Mouse (Mus musculus) adrenal gland, adult 2 months (tissue): ENCODE data around the gene Patz1. TPM values are rescaled to one million over a fixed set of nuclear protein-coding genes. Genes with fewer than 3 reads are reported as not detected.
A peak's percentile ranks its signal among the peaks of the same experiment; 100 is the strongest.

Source experiments
- DNase-seq: peaks from one replicate; pipeline ENCODE4 v3.0.0; 2021
- polyA plus RNA-seq: library from polyadenylated mRNA; depleted of rRNA; stranded (reverse); fragments of >200 nt; gene quantifications from 2 replicates; pipeline ENCODE4 v1.2.3, GENCODE M21; 2012
- total RNA-seq, 2 experiments: library from RNA; stranded (reverse); gene quantifications; 2 replicates each; pipeline ENCODE4 v1.2.3; 2021

Patz1 gene
- total and polyA plus RNA-seq, 3 experiments = 19.7 to 73.0 (median 30.4) TPM

GRCm38 (mm10) chr11:3292062-3292421 is 3.4 kb downstream of the Patz1 start:
- peak; percentile 45 for DNase-seq

- no peak for DNase-seq
These were observed 4.1 kb downstream of the Patz1 start for GRCm38 (mm10) chr11:3292711-3293249.

- no peak for DNase-seq
These were observed 4.7 kb downstream of the Patz1 start for GRCm38 (mm10) chr11:3293361-3293760.

DNA sequence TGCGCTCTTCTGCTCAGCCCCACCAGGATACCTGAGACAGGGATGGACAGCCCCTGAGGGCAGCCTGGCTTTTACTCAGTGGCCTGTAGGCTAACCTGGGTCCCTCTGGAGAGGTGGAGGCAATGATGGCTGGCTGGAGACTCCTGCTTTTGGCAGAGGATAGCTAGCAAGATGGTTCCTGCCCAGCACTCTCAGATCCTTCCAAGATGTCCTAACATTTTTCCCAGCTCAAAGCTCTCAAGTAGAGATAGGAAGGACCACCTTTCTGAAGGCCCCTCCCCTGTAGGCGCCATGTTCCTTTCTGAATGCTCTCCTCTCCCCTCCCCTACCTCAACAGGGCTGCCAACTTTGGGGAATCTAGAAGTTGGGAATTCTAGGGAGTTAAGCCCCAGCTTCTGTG is 6.0 kb downstream of the Patz1 start:
- no peak for DNase-seq

DNA sequence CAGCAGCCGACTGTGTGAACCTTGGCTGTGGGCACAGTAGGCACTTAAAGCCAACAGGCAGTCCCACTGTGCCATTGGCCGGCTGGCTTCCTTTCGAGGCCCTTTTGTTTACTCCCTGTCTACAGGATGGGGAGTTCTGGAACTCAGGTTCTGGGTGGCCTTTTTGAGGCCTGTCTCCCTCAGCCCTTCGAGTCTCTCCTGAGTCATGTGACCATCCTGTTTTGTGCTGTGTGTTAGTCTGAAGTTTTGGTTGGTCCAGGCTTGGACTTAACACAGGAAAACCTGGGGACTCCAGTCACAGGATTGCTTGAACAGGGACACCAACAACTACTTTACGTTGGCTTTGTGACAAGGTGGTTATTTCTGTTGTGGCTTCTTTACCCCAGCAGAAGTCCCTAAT is 7.4 kb downstream of the Patz1 start:
- no peak for DNase-seq

GRCm38 (mm10) chr11:3297871-3298812 is 9.5 kb downstream of the Patz1 start:
- DNase-seq = no peak

DNA sequence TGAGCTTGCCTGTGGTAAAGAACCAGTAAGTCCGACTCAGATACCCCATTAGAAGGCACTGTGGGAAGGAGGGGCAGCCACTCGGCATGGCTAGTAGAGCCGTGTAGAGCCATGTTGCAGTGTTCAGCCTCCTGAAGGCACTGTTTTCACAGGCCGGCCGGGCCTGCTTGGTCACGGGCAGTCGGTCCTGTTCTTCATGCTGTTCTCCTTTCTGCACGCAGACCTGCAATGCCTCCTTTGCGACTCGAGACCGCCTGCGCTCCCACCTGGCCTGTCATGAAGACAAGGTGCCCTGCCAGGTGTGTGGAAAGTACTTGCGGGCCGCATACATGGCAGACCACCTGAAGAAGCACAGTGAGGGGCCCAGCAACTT is 10.1 kb downstream of the Patz1 start:
- DNase-seq = no peak

GRCm38 (mm10) chr11:3301075-3301474 is 12.4 kb downstream of the Patz1 start:
- no peak for DNase-seq

DNA sequence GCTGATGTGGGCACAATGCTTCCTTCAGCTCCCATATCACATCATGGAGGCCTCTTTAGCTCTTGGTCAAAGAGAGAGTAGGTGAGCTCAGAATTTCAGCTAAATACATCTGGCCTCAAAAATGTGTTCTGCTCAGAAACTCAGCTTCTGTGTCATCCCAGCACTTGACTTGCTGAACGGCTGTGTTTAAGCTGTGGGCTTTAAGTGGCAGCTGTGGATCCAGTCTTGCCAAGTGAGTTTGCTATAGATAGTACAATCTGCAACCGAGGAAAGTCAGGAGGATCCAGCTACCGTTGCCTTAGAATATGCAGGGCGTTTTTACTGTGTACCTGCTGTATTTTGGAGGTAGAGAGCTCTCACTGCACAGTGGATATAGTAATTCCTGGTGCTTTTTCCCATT is 13.7 kb downstream of the Patz1 start:
- DNase-seq = no peak

GRCm38 (mm10) chr11:3302792-3303191 is 14.1 kb downstream of the Patz1 start:
- peak; percentile 19 for DNase-seq

DNA sequence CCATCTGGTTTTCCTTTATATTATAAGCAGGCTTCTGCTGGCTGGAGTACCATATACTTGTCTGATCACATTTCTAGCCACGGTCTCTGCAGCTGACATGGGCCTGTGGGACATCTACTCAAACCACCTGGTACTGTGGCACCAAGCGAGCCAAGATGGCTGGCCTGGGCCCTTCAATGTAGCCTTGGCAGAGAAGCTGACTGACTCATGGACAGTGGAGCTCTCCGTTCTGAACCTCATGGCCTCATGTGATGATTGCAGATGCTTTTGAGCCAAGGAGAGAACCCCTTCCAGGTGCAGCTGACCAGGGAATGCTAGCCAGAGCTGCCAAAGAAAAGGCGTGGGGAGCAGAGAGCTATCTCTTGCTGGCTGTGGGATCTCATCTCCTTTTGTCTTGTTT is 17.1 kb downstream of the Patz1 start:
- no peak for DNase-seq

DNA sequence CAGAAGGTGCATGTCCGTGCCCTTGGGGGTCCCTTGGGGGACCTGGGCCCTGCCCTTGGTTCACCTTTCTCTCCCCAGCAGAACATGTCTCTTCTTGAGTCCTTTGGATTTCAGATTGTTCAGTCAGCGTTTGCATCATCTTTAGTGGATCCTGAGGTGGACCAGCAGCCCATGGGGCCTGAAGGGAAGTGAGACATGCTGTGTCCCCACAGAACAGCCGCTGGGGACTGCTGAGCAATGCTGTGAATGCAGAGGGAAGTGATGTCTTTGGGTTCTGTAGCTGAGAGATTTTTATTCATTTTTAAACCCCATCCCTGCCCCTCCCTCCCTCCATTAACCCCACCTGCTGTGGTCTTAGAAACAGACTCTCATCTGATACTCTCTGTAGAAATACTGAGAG is 19.2 kb downstream of the Patz1 start:
- no peak for DNase-seq

DNA sequence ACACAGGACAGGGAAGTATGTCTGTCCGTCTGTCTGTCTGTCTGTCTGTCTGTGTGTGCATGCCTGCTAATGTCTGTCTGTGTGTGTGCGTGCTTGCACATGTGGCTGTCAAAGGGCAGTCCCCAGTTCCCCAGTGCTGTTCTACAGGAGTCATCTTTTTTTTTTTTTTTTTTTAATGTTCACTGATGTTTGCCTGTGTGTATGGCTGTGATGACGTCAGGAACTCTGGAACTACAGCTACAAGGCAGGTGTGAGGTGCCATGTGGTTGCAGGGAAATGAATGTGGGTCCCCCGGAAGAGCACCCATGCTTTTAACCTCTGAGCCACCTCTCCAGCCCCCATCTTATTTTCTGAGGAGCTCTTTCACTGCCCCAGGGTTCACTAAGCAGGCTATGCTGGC is 21.2 kb downstream of the Patz1 start:
- DNase-seq = no peak

- no peak for DNase-seq
These were observed 22.3 kb downstream of the Patz1 start for GRCm38 (mm10) chr11:3310789-3311585.

GRCm38 (mm10) chr11:3311586-3312347 is 23.1 kb downstream of the Patz1 start:
- DNase-seq = no peak

DNA sequence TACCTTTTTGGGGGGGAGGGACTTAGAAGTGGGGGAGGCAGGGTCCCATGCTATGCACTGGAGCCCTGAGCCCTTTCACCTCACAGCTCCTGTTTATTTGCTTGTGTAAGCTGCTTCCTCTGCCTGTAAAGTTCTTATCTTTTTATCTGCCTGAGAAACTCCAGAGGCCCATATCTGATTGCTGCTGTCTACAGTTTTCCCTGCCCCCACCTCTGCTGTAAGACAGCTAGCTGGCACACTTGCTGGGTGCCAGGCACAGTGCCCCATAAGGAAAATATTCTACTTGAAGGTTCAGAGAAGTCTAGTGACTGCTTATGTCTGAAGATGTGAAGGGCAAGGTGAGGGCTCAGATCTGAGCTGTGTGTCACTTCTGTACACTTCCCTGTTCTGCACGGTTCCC is 24.6 kb downstream of the Patz1 start:
- DNase-seq = no peak

DNA sequence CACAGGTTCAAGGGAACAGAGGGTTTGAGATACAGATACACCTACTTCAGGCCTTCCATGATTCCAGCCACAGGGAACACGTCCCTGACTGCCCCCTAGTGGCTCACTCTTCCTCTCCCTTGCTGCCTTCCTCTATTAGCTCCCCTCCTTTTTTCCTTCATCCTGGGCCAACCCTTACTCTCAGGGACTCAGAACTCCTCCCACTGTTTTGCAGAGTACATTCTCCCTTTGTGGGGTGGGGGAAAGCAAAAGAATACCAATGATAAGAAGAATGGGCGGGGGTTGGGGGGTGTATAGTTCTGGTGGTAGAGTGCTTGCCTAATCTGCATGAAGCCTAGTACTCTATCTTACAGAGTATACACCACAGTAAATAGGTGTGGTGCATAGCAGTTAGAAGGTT is 25.5 kb downstream of the Patz1 start:
- DNase-seq = peak; percentile 68

GRCm38 (mm10) chr11:3318286-3318685 is 29.6 kb downstream of the Patz1 start:
- DNase-seq = no peak

- no peak for DNase-seq
These were observed 39.6 kb downstream of the Patz1 start for GRCm38 (mm10) chr11:3328271-3328670.

GRCm38 (mm10) chr11:3328806-3329775 is 40.4 kb downstream of the Patz1 start:
- no peak for DNase-seq

GRCm38 (mm10) chr11:3329891-3330451 is 41.3 kb downstream of the Patz1 start, which contains the start of gene Pik3ip1:
Gene Pik3ip1, plus strand, starts transcription at chr11:3330401.
- DNase-seq = no peak
